Mouse (Mus musculus) neural tube, embryonic 12.5 days (tissue): Measurements from ENCODE around the gene Lima1. TPM values are rescaled to one million over a fixed set of nuclear protein-coding genes. Genes with fewer than 3 reads are reported as not detected.
"Not testable (repeated sequence)": the region's sequence is repeated elsewhere in the genome, so short reads cannot be mapped to it uniquely, and the experiment has no call there.

Experiments
- ATAC-seq: fragments of 200-750 bp; cut with Nextera tagmentation; 2 replicates; pipeline ENCODE4 v1.8.0; 2017; ENCODE audit warnings: low read depth, mild to moderate bottlenecking, moderate TSS enrichment, moderate library complexity; ENCODE audit not compliant: low FRiP score
- H3K27ac ChIP-seq: fragments of 300-500 bp; sonication (generic); 2 replicates; pipeline ENCODE4 v1.5.1; 2016
- H3K27me3 ChIP-seq: fragments of 300-500 bp; sonication (generic); replicated peaks from 2 replicates; pipeline ENCODE4 v1.6.1; 2016; ENCODE audit warnings: mild to moderate bottlenecking
- H3K36me3 ChIP-seq: fragments of 300-500 bp; sonication (generic); 2 replicates; pipeline ENCODE4 v1.6.1; 2016; ENCODE audit warnings: mild to moderate bottlenecking
- H3K4me1 ChIP-seq: fragments of 300-500 bp; sonication (generic); 2 replicates; pipeline ENCODE4 v1.6.1; 2016
- H3K4me2 ChIP-seq: fragments of 300-500 bp; sonication (generic); replicated peaks from 2 replicates; pipeline ENCODE4 v1.6.1; 2016; ENCODE audit warnings: mild to moderate bottlenecking
- H3K4me3 ChIP-seq: fragments of 300-500 bp; sonication (generic); 2 replicates; pipeline ENCODE4 v1.5.1; 2016
- H3K9ac ChIP-seq: fragments of 300-500 bp; sonication (generic); 2 replicates; pipeline ENCODE4 v1.6.1; 2016; ENCODE audit warnings: mild to moderate bottlenecking
- H3K9me3 ChIP-seq: fragments of 300-500 bp; sonication (generic); 2 replicates; pipeline ENCODE4 v1.6.1; 2016; ENCODE audit warnings: mild to moderate bottlenecking
- WGBS: fragments of 180-500 bp; shearing (Covaris S2); methylation state at CpG from one replicate; pipeline ENCODE4 v1.1.7; 2016; 5-methylcytosine and 5-hydroxymethylcytosine counted together
- polyA plus RNA-seq: library from polyadenylated mRNA; unstranded; fragments of >200 nt; fragmentation: Nextera tagmentation; extraction: Ambion mirVana; gene quantifications from 2 replicates; pipeline ENCODE4 v1.2.1, GENCODE M21; 2016

Gene Lima1
- polyA plus RNA-seq, 1 experiment from 2014 or later, result 35.5 TPM

GRCm38 (mm10) chr15:99825211-99825610 lies 50.0 kb downstream of the Lima1 start:
- Histone ChIP-seq H3K4me2 (no peak overlapping the region), H3K27ac (no peak overlapping the region), H3K36me3 (no peaks in the 10 kb centered on the region), H3K4me3 (no peak overlapping the region), H3K27me3 (no peaks in the 10 kb centered on the region), H3K4me1 (no peaks in the 10 kb centered on the region), H3K9ac (no peak overlapping the region), H3K9me3 (no peaks in the 10 kb centered on the region)
- 81% methylated on average over 3 of the region's 3 CpGs for WGBS
- ATAC-seq, result no peak

DNA sequence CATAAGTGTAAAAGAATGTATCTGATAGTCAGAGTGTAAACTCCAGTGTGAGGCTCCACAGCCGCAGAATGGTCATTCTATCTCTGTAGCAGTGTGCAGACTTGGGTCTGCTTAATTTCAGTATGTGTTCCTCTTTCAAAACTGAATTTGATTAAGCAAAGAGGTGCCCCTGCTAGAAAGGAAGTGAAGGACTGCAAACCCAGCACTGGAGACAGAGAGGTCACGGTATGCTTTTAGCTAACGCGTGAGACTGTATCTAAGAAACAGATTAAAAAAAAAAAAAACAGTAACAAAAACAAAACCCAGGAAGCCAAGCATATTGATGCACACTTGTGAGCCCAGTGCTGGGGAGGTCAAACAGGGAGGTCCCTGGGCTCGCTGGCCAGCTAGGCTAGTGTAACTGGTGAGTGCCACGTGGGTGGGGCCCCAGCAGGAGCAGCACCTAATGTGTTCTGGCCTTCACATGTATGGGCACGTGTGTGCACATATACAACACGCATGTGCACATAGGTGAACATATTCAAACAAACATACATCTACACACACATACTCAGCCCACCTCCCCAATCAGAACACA lies 51.8 kb downstream of the Lima1 start:
- no peaks in the 10 kb centered on the region for H3K27me3 ChIP-seq
- H3K9ac ChIP-seq, result no peak overlapping the region
- no peak overlapping the region for H3K4me3 ChIP-seq
- no peak overlapping the region for H3K4me2 ChIP-seq
- H3K4me1 ChIP-seq, result peaks cover 16% of the 10 kb centered on the region
- no peak overlapping the region for H3K27ac ChIP-seq
- H3K36me3 ChIP-seq, result no peaks in the 10 kb centered on the region
- WGBS, result 79% methylated on average over 8 of the region's 8 CpGs
- H3K9me3 ChIP-seq, result no peaks in the 10 kb centered on the region
- ATAC-seq, result no peak

DNA sequence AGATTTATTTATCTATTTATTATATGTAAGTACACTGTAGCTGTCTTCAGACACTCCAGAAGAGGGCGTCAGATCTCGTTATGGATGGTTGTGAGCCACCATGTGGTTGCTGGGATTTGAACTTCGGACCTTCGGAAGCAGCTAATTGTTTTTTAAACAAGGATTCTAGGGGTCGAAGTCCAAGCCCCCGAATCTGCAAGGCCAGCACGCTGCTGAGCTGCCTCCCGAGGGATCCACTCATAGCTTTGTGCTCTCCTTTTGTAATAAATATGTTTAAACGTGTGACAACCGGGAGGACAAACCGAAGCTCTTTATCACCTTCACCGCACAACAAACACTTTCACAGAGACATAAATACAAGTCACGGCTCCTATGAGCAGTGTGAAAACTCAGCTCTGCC lies 52.8 kb downstream of the Lima1 start:
- not testable (repeated sequence) for H3K27me3 ChIP-seq, ATAC-seq, H3K4me2 ChIP-seq, H3K36me3 ChIP-seq, H3K9me3 ChIP-seq, H3K27ac ChIP-seq, H3K4me3 ChIP-seq, H3K9ac ChIP-seq
- H3K4me1 ChIP-seq, result peaks cover 20% of the 10 kb centered on the region
- 84% methylated on average over 13 of the region's 13 CpGs for WGBS

DNA sequence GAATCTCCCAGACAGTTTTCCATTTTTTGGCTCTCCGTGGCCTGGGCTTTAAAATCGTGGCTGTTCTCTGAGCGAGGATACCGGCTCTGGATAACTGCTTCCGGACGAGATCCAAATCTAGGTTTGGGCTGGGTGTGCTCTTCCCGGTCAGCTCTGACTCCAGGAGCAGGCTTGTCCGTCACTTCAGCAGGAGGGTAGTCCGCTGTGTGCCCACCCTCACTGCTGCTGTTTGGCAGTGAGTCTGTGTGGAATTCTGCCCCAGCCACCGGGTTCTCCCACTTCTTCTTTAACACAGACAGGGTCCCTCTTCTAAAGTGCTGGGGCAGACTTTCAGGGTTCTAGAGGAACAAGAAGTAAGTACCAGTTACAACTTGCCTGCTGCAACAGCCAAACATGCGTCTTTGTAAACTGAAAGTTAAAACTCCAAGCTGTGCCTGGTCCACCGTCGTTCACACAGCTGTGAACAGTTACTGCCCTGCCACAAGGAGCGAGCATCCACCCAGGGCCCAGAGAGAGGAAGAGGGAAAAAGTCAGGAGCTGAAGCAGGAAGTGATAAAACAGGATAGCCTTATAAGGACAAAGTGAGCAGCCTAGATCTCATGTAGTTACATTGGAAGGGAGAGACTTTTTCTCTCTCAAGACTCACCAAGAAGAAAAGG lies 55.5 kb downstream of the Lima1 start:
- Histone ChIP-seq H3K4me1 (peaks cover 24% of the 10 kb centered on the region), H3K4me2 (peak overlapping the region; percentile 50), H3K9me3 (no peaks in the 10 kb centered on the region), H3K36me3 (no peaks in the 10 kb centered on the region), H3K27me3 (no peaks in the 10 kb centered on the region), H3K4me3 (peak overlapping the region; percentile 31), H3K27ac (peak overlapping the region; percentile 74), H3K9ac (peak overlapping the region; percentile 51; the same call in 1 of the 2 replicates)
- WGBS, result 59% methylated on average over 14 of the region's 14 CpGs
- ATAC-seq, result no peak

- H3K36me3 ChIP-seq, result no peaks in the 10 kb centered on the region
- H3K4me1 ChIP-seq, result peaks cover 24% of the 10 kb centered on the region
- peak overlapping the region; percentile 31 for H3K4me3 ChIP-seq
- H3K27ac ChIP-seq, result peak overlapping the region; percentile 74
- WGBS, result 21% methylated on average over 6 of the region's 6 CpGs
- H3K4me2 ChIP-seq, result peak overlapping the region; percentile 50
- peak overlapping the region; percentile 51 for H3K9ac ChIP-seq
- H3K9me3 ChIP-seq, result no peaks in the 10 kb centered on the region
- ATAC-seq, result no peak
- no peaks in the 10 kb centered on the region for H3K27me3 ChIP-seq
These were observed 56.2 kb downstream of the Lima1 start for GRCm38 (mm10) chr15:99819109-99819440.

GRCm38 (mm10) chr15:99818321-99819108 lies 56.7 kb downstream of the Lima1 start:
- Histone ChIP-seq H3K27ac (peak overlapping the region; percentile 74), H3K9ac (peak overlapping the region; percentile 51), H3K36me3 (no peaks in the 10 kb centered on the region), H3K27me3 (no peaks in the 10 kb centered on the region), H3K4me3 (peak overlapping the region; percentile 31), H3K9me3 (no peaks in the 10 kb centered on the region), H3K4me1 (peaks cover 24% of the 10 kb centered on the region), H3K4me2 (peak overlapping the region; percentile 50)
- peak; percentile 58; the same call in 1 of the 2 replicates for ATAC-seq
- WGBS, result 9% methylated on average over 13 of the region's 13 CpGs

- Histone ChIP-seq H3K27ac (peak overlapping the region; percentile 72), H3K4me3 (peak overlapping the region; percentile 14), H3K9ac (0 out of 2 replicates have a peak overlapping the region, but pooled peaks have one; percentile 26), H3K4me2 (peak overlapping the region; percentile 47), H3K27me3 (no peaks in the 10 kb centered on the region), H3K9me3 (no peaks in the 10 kb centered on the region), H3K36me3 (no peaks in the 10 kb centered on the region), H3K4me1 (peaks cover 24% of the 10 kb centered on the region)
- no peak for ATAC-seq
- WGBS, result 26% methylated on average over 8 of the region's 8 CpGs
These were observed 57.7 kb downstream of the Lima1 start for GRCm38 (mm10) chr15:99817343-99818235.

- no peak overlapping the region for H3K4me2 ChIP-seq
- no peak overlapping the region for H3K27ac ChIP-seq
- peaks cover 24% of the 10 kb centered on the region for H3K4me1 ChIP-seq
- H3K27me3 ChIP-seq, result no peaks in the 10 kb centered on the region
- H3K36me3 ChIP-seq, result no peaks in the 10 kb centered on the region
- H3K9ac ChIP-seq, result no peak overlapping the region
- no peak for ATAC-seq
- H3K9me3 ChIP-seq, result no peaks in the 10 kb centered on the region
- 95% methylated on average over 4 of the region's 4 CpGs for WGBS
- H3K4me3 ChIP-seq, result no peak overlapping the region
These were observed 59.3 kb downstream of the Lima1 start for GRCm38 (mm10) chr15:99815999-99816398.

DNA sequence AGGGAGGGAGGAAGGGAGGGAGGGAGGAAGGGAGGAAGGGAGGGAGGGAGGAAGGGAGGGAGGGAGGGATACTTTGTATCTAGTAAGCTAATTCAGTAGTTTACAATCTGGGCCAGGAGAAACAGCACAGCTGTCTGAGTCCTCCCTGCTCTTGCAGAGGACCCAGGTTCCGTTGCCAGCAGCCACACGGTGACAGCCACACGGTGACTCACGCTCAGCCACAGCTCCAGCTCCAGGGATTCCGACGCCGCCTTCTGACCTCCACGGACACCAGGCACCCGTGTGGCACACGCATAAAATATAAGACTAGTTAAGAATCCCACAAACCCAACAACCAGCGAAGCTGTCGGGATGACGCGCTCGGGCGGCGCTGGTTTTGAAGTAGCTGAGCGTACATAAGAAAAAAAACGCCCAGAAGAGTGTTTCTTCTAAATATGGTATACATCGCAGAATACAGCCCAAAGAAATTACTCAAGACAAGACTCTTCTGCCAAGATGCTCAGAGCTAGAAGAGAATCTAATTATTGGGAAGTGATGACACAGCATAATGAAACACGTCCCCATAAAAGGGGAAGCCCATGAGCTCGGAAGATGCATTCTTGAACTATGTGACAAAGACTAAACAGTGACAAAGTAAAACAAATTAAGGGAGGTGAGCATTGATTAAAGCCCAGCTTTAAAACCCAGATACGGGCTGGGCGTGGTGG lies 60.5 kb downstream of the Lima1 start:
- Histone ChIP-seq H3K9ac (no peak overlapping the region), H3K4me3 (no peak overlapping the region), H3K4me2 (no peak overlapping the region), H3K27me3 (no peaks in the 10 kb centered on the region), H3K27ac (no peak overlapping the region), H3K36me3 (no peaks in the 10 kb centered on the region), H3K9me3 (no peaks in the 10 kb centered on the region), H3K4me1 (peaks cover 21% of the 10 kb centered on the region)
- ATAC-seq, result no peak
- WGBS, result 92% methylated on average over 24 of the region's 24 CpGs

DNA sequence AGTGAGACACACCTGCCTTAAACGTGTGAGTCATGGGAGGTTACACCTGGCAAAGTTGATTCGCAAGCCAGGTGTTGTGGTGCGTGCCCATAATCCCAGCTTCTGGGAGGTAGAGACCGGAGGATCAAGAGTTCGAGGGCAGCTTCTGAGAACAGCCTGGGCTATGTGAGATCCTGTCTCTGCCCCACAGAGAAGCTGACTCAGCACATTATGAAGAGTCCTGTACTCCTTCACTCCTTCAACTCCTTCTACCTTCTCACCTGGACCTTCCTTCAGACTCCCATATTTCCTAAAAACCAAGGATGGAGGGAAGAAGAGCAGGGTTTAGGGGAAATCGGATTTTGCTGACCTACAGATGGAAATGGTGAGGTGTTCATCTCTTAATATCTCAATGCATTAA lies 61.6 kb downstream of the Lima1 start:
- H3K27ac ChIP-seq, result no peak overlapping the region
- no peaks in the 10 kb centered on the region for H3K27me3 ChIP-seq
- no peak overlapping the region for H3K4me3 ChIP-seq
- WGBS, result 93% methylated on average over 6 of the region's 6 CpGs
- no peak overlapping the region for H3K4me2 ChIP-seq
- no peak for ATAC-seq
- H3K4me1 ChIP-seq, result peaks cover 11% of the 10 kb centered on the region
- H3K9me3 ChIP-seq, result no peaks in the 10 kb centered on the region
- H3K9ac ChIP-seq, result no peak overlapping the region
- H3K36me3 ChIP-seq, result no peaks in the 10 kb centered on the region

DNA sequence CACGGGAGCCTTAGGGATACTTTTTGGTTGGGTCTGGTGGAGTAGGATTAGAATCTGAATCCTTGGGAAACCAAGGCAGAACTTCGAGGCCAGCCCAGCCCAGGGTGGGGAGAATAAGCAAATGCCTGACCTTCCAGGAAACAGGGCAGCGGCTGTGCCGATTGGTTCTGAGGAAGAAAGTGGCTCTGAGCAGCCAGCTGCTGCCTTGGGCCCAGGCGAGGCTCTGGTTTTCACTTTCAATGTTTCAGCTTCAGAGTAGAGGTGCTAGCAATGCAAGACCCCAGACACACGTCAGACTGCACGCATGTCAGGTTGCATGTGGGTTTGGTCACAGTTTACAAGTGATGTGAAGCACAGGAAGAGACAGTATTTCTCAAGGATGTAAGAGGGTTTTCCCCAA lies 63.2 kb downstream of the Lima1 start:
- 77% methylated on average over 7 of the region's 7 CpGs for WGBS

More for the DNA sequence above, 63.2 kb downstream of the Lima1 start:
- Histone ChIP-seq H3K9me3 (no peaks in the 10 kb centered on the region), H3K9ac (no peak overlapping the region), H3K27me3 (no peaks in the 10 kb centered on the region), H3K36me3 (no peaks in the 10 kb centered on the region), H3K4me2 (no peak overlapping the region), H3K27ac (no peak overlapping the region), H3K4me3 (no peak overlapping the region), H3K4me1 (peaks cover 12% of the 10 kb centered on the region)
- no peak for ATAC-seq
